Mouse (Mus musculus) naive thymus-derived CD4-positive, alpha-beta T cell, adult 5 months (primary cell): Measurements from ENCODE around the gene Cyp3a41a. TPM values are rescaled to one million over a fixed set of nuclear protein-coding genes. Genes with fewer than 3 reads are reported as not detected.

Source experiments
- polyA plus RNA-seq: library from polyadenylated mRNA; unstranded; fragments of 100-300 nt; shearing (Covaris generic); gene quantifications from one replicate; pipeline ENCODE4 v1.2.1, GENCODE M21; 2017

The Cyp3a41a gene
- polyA plus RNA-seq: not detected

DNA sequence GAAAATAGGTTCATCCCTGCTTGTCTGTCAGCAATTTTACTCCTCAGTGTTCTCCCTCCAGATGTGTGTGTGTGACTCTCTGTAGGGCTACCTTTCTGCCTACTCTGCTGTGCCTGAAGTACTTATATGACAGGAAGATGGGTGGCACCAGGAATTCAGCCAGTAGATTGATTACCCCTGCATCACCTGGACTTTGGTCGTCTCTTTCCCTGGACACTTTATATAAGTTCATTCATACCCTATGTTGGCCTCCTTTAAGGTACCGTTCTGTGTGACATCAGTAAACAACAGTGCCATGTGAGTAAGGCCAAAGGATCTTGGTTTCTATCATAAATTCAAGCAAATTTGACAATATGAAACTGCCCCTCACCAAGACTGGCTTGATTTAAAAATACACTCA, at the start of gene Cyp3a41a:
Gene Cyp3a41a, minus strand, starts transcription at position 101 of the 400 bp plus-strand sequence.

Other genes with a start within 250 kb of the Cyp3a41a start
- not detected for gene Cyp3a41b, start 135.4 kb downstream of the Cyp3a41a start, polyA plus RNA-seq
- gene Cyp3a44, start 85.7 kb upstream of the Cyp3a41a start, polyA plus RNA-seq: not detected
- not detected for gene Cyp3a11, start 159.8 kb upstream of the Cyp3a41a start, polyA plus RNA-seq